Mouse (Mus musculus) central nervous system, embryonic 14 days (tissue): ENCODE results near the gene Gm3558. TPM values are rescaled to one million over a fixed set of nuclear protein-coding genes. Genes with fewer than 3 reads are reported as not detected.

Source experiments
- polyA plus RNA-seq: library from polyadenylated mRNA; depleted of rRNA; stranded (reverse); fragments of >200 nt; gene quantifications from 2 replicates; pipeline ENCODE4 v1.2.3, GENCODE M21; 2012; rRNA removed

Gene Gm3558
- polyA plus RNA-seq: 3.6 and 3.8 TPM in 2 replicates

DNA sequence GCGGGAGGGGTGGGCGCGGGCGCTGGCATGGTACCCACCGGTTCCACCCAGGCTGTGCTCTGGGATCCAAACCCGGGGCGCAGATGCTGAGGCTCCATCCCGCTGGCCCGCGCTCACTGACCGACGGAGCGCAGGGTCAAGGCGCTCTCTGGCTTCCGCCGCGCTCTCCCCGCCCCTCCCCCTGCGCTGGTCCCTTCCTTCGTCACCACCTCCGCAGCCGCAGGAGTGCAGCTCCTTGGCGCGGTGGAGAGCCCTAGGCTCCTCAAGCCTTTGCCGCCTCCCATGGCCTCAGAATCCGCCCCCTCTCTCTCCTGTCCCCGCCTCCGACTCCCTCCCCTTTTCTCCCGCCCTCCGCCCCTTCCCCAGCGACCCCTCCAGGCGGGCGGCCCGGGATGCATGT, at the start of gene Gm3558:
TSS of gene Gm3558 (minus strand) at position 185 of the 400 bp plus-strand sequence.

DNA sequence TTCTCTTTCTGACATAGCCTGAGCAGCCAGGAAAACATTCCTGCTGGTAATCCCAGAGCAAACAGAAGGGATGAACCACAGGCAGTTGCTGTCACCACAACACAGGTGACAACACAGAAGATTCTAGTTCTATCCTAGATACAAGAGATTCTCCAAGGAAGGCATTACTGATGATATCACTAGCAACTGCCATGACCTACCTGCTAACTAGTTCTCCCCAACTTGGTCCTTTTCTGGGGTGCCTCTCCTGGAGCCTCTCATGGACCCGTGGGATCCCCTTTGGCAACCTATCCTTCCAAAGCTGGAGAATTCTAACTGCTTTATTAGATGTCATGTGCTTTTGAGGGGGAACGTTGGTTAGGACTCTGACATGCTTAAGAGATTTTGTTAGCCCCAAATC, 27.1 kb upstream of the Gm3558 start, which contains the start of gene Gm10338:
TSS of gene Gm10338 (minus strand) at position 101 of the 400 bp plus-strand sequence.

Other genes starting within 250 kb of the Gm3558 start
- gene Gm5797, start 236.2 kb downstream of the Gm3558 start, polyA plus RNA-seq: not detected in 2 replicates
- not detected in 2 replicates for gene Gm8374, start 203.4 kb downstream of the Gm3558 start, polyA plus RNA-seq
- gene Gm3755, start 117.6 kb downstream of the Gm3558 start, polyA plus RNA-seq: not detected in 2 replicates
- 10.1 and 11.4 TPM in 2 replicates for gene Gm3752, start 84.8 kb downstream of the Gm3558 start, polyA plus RNA-seq
- not detected in 2 replicates for gene Gm10338, start 27.0 kb upstream of the Gm3558 start, polyA plus RNA-seq
- not detected in 2 replicates for gene Gm10128, start 75.4 kb upstream of the Gm3558 start, polyA plus RNA-seq
- gene Gm26661, start 223.0 kb upstream of the Gm3558 start, polyA plus RNA-seq: not detected in 2 replicates
- gene Flnb, start 249.4 kb upstream of the Gm3558 start, polyA plus RNA-seq: 18.6 and 27.2 TPM in 2 replicates